Mouse (Mus musculus) lung, postnatal 0 days (tissue): ENCODE data around the gene Hilpda. TPM values are rescaled to one million over a fixed set of nuclear protein-coding genes. Genes with fewer than 3 reads are reported as not detected.

ENCODE experiments used
- ATAC-seq: fragments of 200-750 bp; cut with Nextera tagmentation; 2 replicates; pipeline ENCODE4 v1.8.0; 2017; ENCODE audit warnings: moderate library complexity
- DNase-seq: peaks from one replicate; pipeline ENCODE4 v3.0.0-alpha.2; 2016; ENCODE audit warnings: low spot score
- H3K27ac ChIP-seq: fragments of 300-500 bp; sonication (generic); 2 replicates; pipeline ENCODE4 v1.5.1; 2014; ENCODE audit warnings: antibody characterized with exemption, mild to moderate bottlenecking, low read length, mixed read lengths
- H3K27me3 ChIP-seq: fragments of 300-500 bp; sonication (generic); replicated peaks from 2 replicates; pipeline ENCODE4 v1.6.1; 2014; ENCODE audit warnings: low read length, mixed read lengths; ENCODE audit not compliant: insufficient read depth
- H3K36me3 ChIP-seq: fragments of 300-500 bp; sonication (generic); 2 replicates; pipeline ENCODE4 v1.6.1; 2014; ENCODE audit warnings: low read length, mixed read lengths; ENCODE audit not compliant: insufficient read depth
- H3K4me1 ChIP-seq: fragments of 300-500 bp; sonication (generic); 2 replicates; pipeline ENCODE4 v1.6.1; 2014; ENCODE audit warnings: antibody characterized with exemption, low read depth, low read length, mixed read lengths; ENCODE audit not compliant: insufficient read depth
- H3K4me2 ChIP-seq: fragments of 300-500 bp; sonication (generic); replicated peaks from 2 replicates; pipeline ENCODE4 v1.6.1; 2014; ENCODE audit warnings: low read depth, mild to moderate bottlenecking, low read length, moderate library complexity, mixed read lengths
- H3K4me3 ChIP-seq: fragments of 300-500 bp; sonication (generic); 2 replicates; pipeline ENCODE4 v1.5.1; 2014; ENCODE audit warnings: low read depth, low read length
- H3K9ac ChIP-seq: fragments of 300-500 bp; sonication (generic); replicated peaks from 2 replicates; pipeline ENCODE4 v1.6.1; 2014; ENCODE audit warnings: low read depth, mild to moderate bottlenecking
- H3K9me3 ChIP-seq: fragments of 300-500 bp; sonication (generic); 2 replicates; pipeline ENCODE4 v1.6.1; 2016; ENCODE audit warnings: low read length, mixed read lengths
- CTCF ChIP-seq: IDR thresholded peaks from 2 replicates; pipeline ENCODE4 v1.5.1; 2016; ENCODE audit warnings: antibody characterized with exemption, mild to moderate bottlenecking
- EP300 ChIP-seq: IDR thresholded peaks from 2 replicates; pipeline ENCODE4 v1.6.1; 2016; ENCODE audit warnings: antibody characterized with exemption, mild to moderate bottlenecking, control low read depth
- WGBS: fragments of 180-500 bp; shearing (Covaris S2); extraction: QIAGEN DNeasy Blood & Tissue Kit; methylation state at CpG from one replicate; pipeline ENCODE4 v1.1.7; 2014; 5-methylcytosine and 5-hydroxymethylcytosine counted together
- polyA plus RNA-seq: library from polyadenylated mRNA; unstranded; fragments of >200 nt; fragmentation: Nextera tagmentation; extraction: Ambion mirVana; gene quantifications from 2 replicates; pipeline ENCODE4 v1.2.1, GENCODE M21; 2015

Hilpda gene
- polyA plus RNA-seq, 1 experiment from 2014 or later, result 150 TPM

DNA sequence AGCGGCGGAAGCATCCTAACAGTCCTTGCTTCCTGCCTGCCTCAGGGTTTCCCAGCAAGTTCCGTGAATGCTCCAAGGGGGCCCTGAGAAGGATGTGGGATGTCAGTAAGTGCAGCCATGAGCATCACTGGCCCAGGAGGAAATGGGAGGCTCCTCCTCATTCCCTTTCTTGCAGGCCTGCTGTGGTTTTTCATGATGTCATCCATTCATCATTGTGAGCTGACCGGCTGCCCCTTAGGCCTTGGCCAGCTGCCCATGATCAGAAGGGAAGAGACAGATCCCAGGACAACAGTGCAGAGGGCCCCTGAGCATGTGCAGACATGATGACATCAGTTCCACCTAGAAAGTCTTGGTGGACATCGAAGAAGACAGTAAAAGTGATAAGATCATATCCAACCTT, 46.6 kb downstream of the Hilpda start, which contains the start of gene Fam71f1:
Gene Fam71f1 (plus strand): TSS at position 262 of the 400 bp plus-strand sequence.
- Histone ChIP-seq H3K4me2 (no peak within 1 kb of the TSS), H3K36me3 (no peaks in the 10 kb centered on the region), H3K4me1 (no peaks in the 10 kb centered on the region), H3K4me3 (no peak within 1 kb of the TSS), H3K9ac (no peak within 1 kb of the TSS), H3K27ac (no peak within 1 kb of the TSS), H3K27me3 (no peaks in the 10 kb centered on the region), H3K9me3 (no peaks in the 10 kb centered on the region)
- 34% methylated on average over 5 of the region's 5 CpGs for WGBS
- DNase-seq (peak; percentile 52), ATAC-seq (peak; percentile 83)
- TF ChIP-seq CTCF, result no peak

- no peaks in the 10 kb centered on the region for H3K9me3 ChIP-seq
- TF ChIP-seq EP300, result no peak
- no peak for TF ChIP-seq CTCF
- H3K4me3 ChIP-seq, result no peak overlapping the region
- H3K36me3 ChIP-seq, result no peaks in the 10 kb centered on the region
- no peaks in the 10 kb centered on the region for H3K4me1 ChIP-seq
- H3K4me2 ChIP-seq, result no peak overlapping the region
- DNase-seq (no peak), ATAC-seq (no peak)
- no peak overlapping the region for H3K27ac ChIP-seq
- 72% methylated on average over 6 of the region's 6 CpGs for WGBS
- no peaks in the 10 kb centered on the region for H3K27me3 ChIP-seq
- no peak overlapping the region for H3K9ac ChIP-seq
Observed at GRCm38 (mm10) chr6:29321586-29321985, 49.3 kb downstream of the Hilpda start.

DNA sequence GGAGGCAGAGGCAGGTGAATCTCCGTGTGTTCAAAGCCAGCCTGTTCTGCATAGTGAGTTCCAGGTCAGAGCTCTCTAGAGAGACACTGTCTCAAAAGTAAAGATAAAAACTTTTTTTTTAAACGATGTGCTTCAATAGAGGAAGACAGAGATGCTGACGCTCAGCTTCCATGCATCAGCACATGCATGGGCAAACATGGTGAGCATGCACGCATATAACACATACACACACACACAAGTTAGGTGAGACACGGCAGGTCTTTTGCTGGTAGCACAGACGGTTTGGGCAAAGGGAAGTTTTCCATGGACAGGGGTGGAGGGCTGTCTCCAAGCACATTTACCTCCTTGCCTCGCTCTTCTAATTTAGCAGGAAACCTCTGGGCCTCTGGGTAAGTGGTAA, 49.9 kb downstream of the Hilpda start:
- H3K27ac ChIP-seq, result no peak overlapping the region
- DNase-seq (no peak), ATAC-seq (no peak)
- no peaks in the 10 kb centered on the region for H3K4me1 ChIP-seq
- H3K4me2 ChIP-seq, result no peak overlapping the region
- TF ChIP-seq CTCF (no peak), EP300 (no peak)
- 94% methylated on average over 7 of the region's 7 CpGs for WGBS
- H3K27me3 ChIP-seq, result no peaks in the 10 kb centered on the region
- no peak overlapping the region for H3K9ac ChIP-seq
- no peaks in the 10 kb centered on the region for H3K36me3 ChIP-seq
- no peaks in the 10 kb centered on the region for H3K9me3 ChIP-seq
- H3K4me3 ChIP-seq, result no peak overlapping the region

DNA sequence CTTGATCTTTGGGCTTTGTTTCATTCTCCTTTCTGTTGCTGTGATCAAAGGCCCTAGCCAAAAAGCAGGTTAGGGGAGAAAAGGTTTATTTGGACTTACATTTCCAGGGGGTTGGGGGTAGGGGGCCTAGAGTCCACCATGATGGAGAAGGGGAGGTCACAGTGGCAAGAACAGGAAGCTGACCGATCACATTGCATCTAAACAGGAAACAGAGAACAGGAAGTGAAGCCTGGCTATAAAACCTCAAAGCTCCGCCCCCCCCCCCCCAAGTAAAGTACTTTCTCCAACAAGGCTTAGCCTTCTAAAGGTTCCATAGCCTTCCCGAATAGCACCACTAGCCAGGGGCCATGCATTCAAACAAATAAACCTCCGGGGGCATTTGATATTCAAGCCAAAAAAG, 50.4 kb downstream of the Hilpda start:
- Histone ChIP-seq H3K27ac (no peak overlapping the region), H3K4me2 (no peak overlapping the region), H3K9me3 (no peaks in the 10 kb centered on the region), H3K9ac (no peak overlapping the region), H3K4me1 (no peaks in the 10 kb centered on the region), H3K36me3 (no peaks in the 10 kb centered on the region), H3K27me3 (no peaks in the 10 kb centered on the region), H3K4me3 (no peak overlapping the region)
- TF ChIP-seq CTCF, result no peak
- TF ChIP-seq EP300, result no peak
- no peak for DNase-seq
- WGBS, result 77% methylated on average over 4 of the region's 4 CpGs
- no peak for ATAC-seq

Other genes with a start within 250 kb of the Hilpda start
- not detected in 2 replicates for gene Lep, start 212.3 kb upstream of the Hilpda start, polyA plus RNA-seq
- 16.9 and 19.1 TPM in 2 replicates for gene Rbm28, start 107.5 kb upstream of the Hilpda start, polyA plus RNA-seq
- 2.0 and 2.5 TPM in 2 replicates for gene Prrt4, start 92.9 kb upstream of the Hilpda start, polyA plus RNA-seq
- 93.8 and 106 TPM in 2 replicates for gene Impdh1, start 56.1 kb upstream of the Hilpda start, polyA plus RNA-seq
- 0.79 and 1.2 TPM in 2 replicates for gene Fam71f2, start 7.1 kb downstream of the Hilpda start, polyA plus RNA-seq
- not detected in 2 replicates for gene Fam71f1, start 46.7 kb downstream of the Hilpda start, polyA plus RNA-seq
- 232 and 238 TPM in 2 replicates for gene Calu, start 75.6 kb downstream of the Hilpda start, polyA plus RNA-seq
- 0.30 and 0.56 TPM in 2 replicates for gene Opn1sw, start 116.0 kb downstream of the Hilpda start, polyA plus RNA-seq
- 3.0 and 4.6 TPM in 2 replicates for gene Ccdc136, start 123.8 kb downstream of the Hilpda start, polyA plus RNA-seq
- gene Flnc, start 160.8 kb downstream of the Hilpda start, polyA plus RNA-seq, result 1.2 and 1.5 TPM in 2 replicates
- gene Atp6v1f, start 195.2 kb downstream of the Hilpda start, polyA plus RNA-seq, result 264 and 293 TPM in 2 replicates
- not detected in 2 replicates for gene Atp6v1fnb, start 198.9 kb downstream of the Hilpda start, polyA plus RNA-seq
- 4.0 and 4.8 TPM in 2 replicates for gene Kcp, start 235.5 kb downstream of the Hilpda start, polyA plus RNA-seq